Mouse (Mus musculus): ENCODE measurements around the gene Tatdn3.

- TF ChIP-seq POLR2A (IDR thresholded peaks at IDR 0.05; ENCODE audit: extremely low read depth, insufficient read depth, low read length) (no peak), CTCF (IDR thresholded peaks at IDR 0.05; ENCODE audit: extremely low read depth, insufficient read depth, low read length) (no peak)
These were observed 29.3 kb upstream of the Tatdn3 start for GRCm38 (mm10) chr1:191092050-191092449.

Measured in cortical plate, adult 2 months (tissue).